15 mouse cellular contexts compared by ENCODE assay signal in the genomic region with DNA sequence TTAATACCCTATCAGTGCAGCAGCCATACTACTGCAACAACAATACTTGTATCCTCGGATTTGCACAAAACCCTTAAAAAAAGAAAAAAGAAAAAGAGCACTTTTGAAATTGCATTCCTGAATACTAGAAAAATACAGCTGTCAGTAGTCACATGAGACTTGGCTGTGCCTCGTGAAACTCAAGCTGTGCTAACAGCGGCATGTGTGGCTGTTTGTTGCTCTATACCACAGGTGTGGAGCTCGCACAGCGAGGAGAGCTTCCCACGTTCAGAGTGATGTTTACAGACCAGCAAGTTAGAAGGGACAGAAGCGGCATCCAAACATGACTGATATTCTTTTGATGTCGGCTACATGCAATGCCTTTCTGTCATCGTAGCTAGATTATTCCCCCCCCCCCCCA.
"Had no signal": no experiment of that assay in that cellular context is flagged by ENCODE, and none has a peak within 500 bp of the region (broad histone marks: within the 10 kb centered on the region; RNA-seq: fewer than 3 reads in every experiment).

No protein-coding gene starts in this region.

- H3K27me3 ChIP-seq: intestine, embryonic 15.5 days; kidney, embryonic 15.5 days; limb, embryonic 15.5 days; liver, embryonic 12.5 days had no signal

- H3K27ac ChIP-seq: intestine, embryonic 15.5 days; kidney, embryonic 15.5 days; left cerebral cortex, adult 2 months; limb, embryonic 15.5 days; liver, embryonic 12.5 days; midbrain, embryonic 12.5 days had no signal

- H3K9ac ChIP-seq: intestine, embryonic 15.5 days; kidney, embryonic 15.5 days; limb, embryonic 15.5 days; liver, embryonic 12.5 days; lung, embryonic 14.5 days; midbrain, embryonic 12.5 days had no signal

- ATAC-seq: intestine, embryonic 15.5 days; liver, embryonic 12.5 days had no signal

- H3K36me3 ChIP-seq: intestine, embryonic 15.5 days; kidney, embryonic 15.5 days; limb, embryonic 15.5 days; liver, embryonic 12.5 days; midbrain, embryonic 12.5 days had no signal

- DNase-seq: kidney, adult 18-20 months; kidney, postnatal 25 days; lung, embryonic 14.5 days; lung, postnatal 10 days; lung, postnatal 4 days; retina, postnatal 1 day; spleen, adult 18-20 months; thymus, adult 18-20 months; thymus, postnatal 14 days had no signal

- H3K4me3 ChIP-seq: intestine, embryonic 15.5 days; kidney, embryonic 15.5 days; left cerebral cortex, adult 2 months; limb, embryonic 15.5 days; liver, embryonic 12.5 days; midbrain, embryonic 12.5 days had no signal

- H3K9me3 ChIP-seq: intestine, embryonic 15.5 days; kidney, embryonic 15.5 days; limb, embryonic 15.5 days; liver, embryonic 12.5 days; midbrain, embryonic 12.5 days had no signal

- H3K4me2 ChIP-seq: intestine, embryonic 15.5 days; kidney, embryonic 15.5 days; limb, embryonic 15.5 days; liver, embryonic 12.5 days; lung, embryonic 14.5 days; midbrain, embryonic 12.5 days had no signal

- H3K4me1 ChIP-seq: intestine, embryonic 15.5 days; limb, embryonic 15.5 days; liver, embryonic 12.5 days; midbrain, embryonic 12.5 days had no signal
